Mouse (Mus musculus) cerebellum, adult 11 months (tissue): Measurements from ENCODE around the gene Casz1.

Source experiments
- DNase-seq: peaks from one replicate; pipeline ENCODE4 v3.0.0; 2022

Casz1 gene

GRCm38 (mm10) chr4:148803031-148803430, 1.2 kb upstream of the Casz1 start:
- no peak for DNase-seq

GRCm38 (mm10) chr4:148803636-148804035, 593 bp upstream of the Casz1 start:
- no peak for DNase-seq

GRCm38 (mm10) chr4:148804780-148805160, 541 bp downstream of the Casz1 start:
- no peak for DNase-seq

GRCm38 (mm10) chr4:148805161-148805810, 1.1 kb downstream of the Casz1 start:
- DNase-seq: no peak

- no peak for DNase-seq
Observed at GRCm38 (mm10) chr4:148805811-148806747, 1.9 kb downstream of the Casz1 start.

- no peak for DNase-seq
Observed at GRCm38 (mm10) chr4:148806836-148807235, 2.6 kb downstream of the Casz1 start.

- no peak for DNase-seq
Observed at GRCm38 (mm10) chr4:148807397-148807796, 3.2 kb downstream of the Casz1 start.

- DNase-seq: no peak
Observed at GRCm38 (mm10) chr4:148808839-148809238, 4.6 kb downstream of the Casz1 start.

- DNase-seq: no peak
Observed at GRCm38 (mm10) chr4:148810706-148811105, 6.5 kb downstream of the Casz1 start.

- DNase-seq: peak; percentile 24
Observed at GRCm38 (mm10) chr4:148811940-148812339, 7.7 kb downstream of the Casz1 start.

- DNase-seq: no peak
Observed at GRCm38 (mm10) chr4:148813247-148813646, 9.0 kb downstream of the Casz1 start.

GRCm38 (mm10) chr4:148816556-148816955, 12.3 kb downstream of the Casz1 start:
- DNase-seq: no peak

- no peak for DNase-seq
Observed at GRCm38 (mm10) chr4:148818161-148818560, 13.9 kb downstream of the Casz1 start.

GRCm38 (mm10) chr4:148820171-148820570, 15.9 kb downstream of the Casz1 start:
- no peak for DNase-seq

GRCm38 (mm10) chr4:148823281-148823680, 19.1 kb downstream of the Casz1 start:
- DNase-seq: no peak

GRCm38 (mm10) chr4:148830350-148830749, 26.1 kb downstream of the Casz1 start:
- DNase-seq: no peak

GRCm38 (mm10) chr4:148833245-148833990, 29.2 kb downstream of the Casz1 start:
- no peak for DNase-seq

GRCm38 (mm10) chr4:148836391-148836790, 32.2 kb downstream of the Casz1 start:
- no peak for DNase-seq

GRCm38 (mm10) chr4:148837046-148837445, 32.8 kb downstream of the Casz1 start:
- no peak for DNase-seq

- no peak for DNase-seq
Observed at GRCm38 (mm10) chr4:148837644-148838043, 33.4 kb downstream of the Casz1 start.

- DNase-seq: no peak
Observed at GRCm38 (mm10) chr4:148842302-148842701, 38.1 kb downstream of the Casz1 start.

GRCm38 (mm10) chr4:148844921-148845320, 40.7 kb downstream of the Casz1 start:
- DNase-seq: no peak

GRCm38 (mm10) chr4:148846203-148846602, 42.0 kb downstream of the Casz1 start:
- DNase-seq: peak; percentile 6
